Mouse (Mus musculus): Measurements from ENCODE around the gene Pms2.

DNA sequence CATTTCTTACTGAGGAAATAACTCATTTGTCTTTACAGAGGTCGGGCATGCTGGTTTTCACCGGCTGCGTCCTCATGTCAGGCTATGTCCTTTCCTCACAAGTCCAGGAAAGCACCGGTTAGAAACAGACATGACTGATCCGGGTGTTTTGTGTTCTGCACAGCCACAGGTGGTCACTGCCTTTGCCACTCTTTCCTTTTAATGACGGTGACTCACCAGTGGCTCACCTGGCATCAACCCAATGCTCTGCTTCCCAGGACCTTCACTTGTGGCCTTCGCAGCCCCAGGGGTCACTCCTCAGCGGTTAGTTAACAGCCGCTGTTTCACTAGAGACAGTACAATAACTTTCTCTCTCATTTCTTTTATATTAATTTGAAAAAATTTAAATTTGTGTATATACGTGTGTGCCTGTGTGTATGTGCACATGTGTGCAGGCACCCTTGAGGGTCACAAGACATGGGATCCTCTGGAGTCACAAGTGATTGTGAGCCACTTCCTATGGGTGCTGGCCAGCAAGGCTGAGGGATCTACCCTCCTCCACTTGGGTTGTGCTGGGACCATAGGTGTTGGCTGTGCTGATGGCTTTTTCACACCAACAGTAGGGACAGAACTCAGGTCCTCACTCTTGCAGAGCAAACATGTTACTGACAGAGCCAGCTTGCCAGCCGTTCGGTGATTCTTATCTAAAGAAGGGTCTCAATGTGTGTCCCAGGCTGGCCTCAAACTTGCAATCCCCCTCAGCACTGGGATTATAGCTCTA lies 56.0 kb downstream of the Pms2 start:
- TF ChIP-seq CTCF (IDR thresholded peaks at IDR 0.05; ENCODE audit: extremely low read depth, insufficient read depth, insufficient read length, insufficient replicate concordance): no peak
- TF ChIP-seq POLR2A (IDR thresholded peaks at IDR 0.05; ENCODE audit: low read depth, low read length): no peak

All from spleen, adult 2 months (tissue).